17 mouse cellular contexts compared by ENCODE assay signal in the genomic region with DNA sequence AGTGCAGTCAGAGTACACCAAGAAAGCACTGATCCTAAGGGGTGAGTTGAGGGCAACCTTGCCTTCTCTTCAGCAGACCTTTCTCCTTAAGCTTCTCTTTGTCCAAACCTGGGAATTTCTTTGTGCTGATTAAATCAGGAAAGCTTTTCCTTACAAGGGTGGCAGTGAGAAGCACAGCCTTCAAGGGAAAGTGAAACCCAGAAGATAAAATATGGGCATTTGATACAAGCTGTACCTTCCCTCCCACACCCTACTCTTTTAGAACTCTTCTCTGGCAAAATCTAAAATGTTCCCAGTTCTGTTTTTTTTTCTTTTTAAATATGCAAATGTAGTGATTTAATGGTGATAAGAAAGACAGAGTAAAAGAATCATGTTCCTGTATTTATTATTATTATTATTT.
DNase-seq lines count a peak whose midpoint lies in the region.
"Had no signal": no experiment of that assay in that cellular context is flagged by ENCODE, and none has a peak within 500 bp of the region (broad histone marks: within the 10 kb centered on the region; RNA-seq: fewer than 3 reads in every experiment).

No protein-coding gene starts in this region.

- intact Hi-C loops in left cerebral cortex, postnatal 25 days (cut with DNase I): loop anchor here (10.0 kb wide), 1 partner anchor 228 kb away; no protein-coding TSS in a partner anchor

- DNase-seq in frontal cortex, adult 2 months (ENCODE audit: extremely low spot score in 1 of 2, low spot score in 1 of 2): peak; percentile 1 to 9
- no peak for DNase-seq in frontal cortex, postnatal 10 days (ENCODE audit: low spot score in 2 of 2)
- peak; percentile 1 to 60 for DNase-seq in left cerebral cortex, postnatal 25 days (ENCODE audit: low spot score in 2 of 2)
- DNase-seq in left cerebral cortex, adult 8-10 months (ENCODE audit: low spot score in 2 of 2): no peak
- DNase-seq in testis, postnatal 14 days (ENCODE audit: low spot score): peak; percentile 6
- no peak for DNase-seq in testis, postnatal 10 days (ENCODE audit: low spot score)
- no peak for DNase-seq in Muller cell, postnatal 12 days (ENCODE audit: inconsistent ontology term)
- DNase-seq: adrenal gland, adult 2 months; adrenal gland, postnatal 14 days; B cell, adult 2 months; cerebellum, adult 11-12 months; cerebellum, adult 8-10 months; cerebellum, postnatal 10 days; cerebellum, postnatal 36 days; gastrocnemius, adult 2 months; gastrocnemius, postnatal 14 days; heart, adult 11 months had no signal

Comparison
In these comparisons a context has a peak if more than half of its experiments do, and no peak if none do; other contexts are left out.
1. DNase-seq: peak in frontal cortex, adult 2 months (2 of 2), left cerebral cortex, postnatal 25 days (2 of 2) and testis, postnatal 14 days (single experiment); none in frontal cortex, postnatal 10 days (0 of 2), left cerebral cortex, adult 8-10 months (0 of 2), testis, postnatal 10 days (single experiment) and Muller cell, postnatal 12 days (single experiment).